ENCODE assay signal across 24 mouse cellular contexts in genomic region chr17:72132140-72132911, GRCm38 (mm10).
A peak's percentile ranks its signal among the peaks of the same experiment; 100 is the strongest.
DNase-seq lines count a peak whose midpoint lies in the region; ATAC-seq and TF ChIP-seq lines count a peak whose summit lies in the region.
"Had no signal": no experiment of that assay in that cellular context is flagged by ENCODE, and none has a peak within 500 bp of the region (broad histone marks: within the 10 kb centered on the region; RNA-seq: fewer than 3 reads in every experiment).

No protein-coding gene starts in this region.

- H3K27me3 ChIP-seq in embryonic facial prominence, embryonic 14.5 days (replicated peaks; ENCODE audit: control insufficient read depth, insufficient read depth, low read length) = no peaks in the 10 kb centered on the region
- no peaks in the 10 kb centered on the region for H3K27me3 ChIP-seq in embryonic facial prominence, embryonic 10.5 days (replicated peaks; ENCODE audit: low read depth, poor library complexity, severe bottlenecking)
- H3K27me3 ChIP-seq in midbrain, postnatal 0 days (ENCODE audit: insufficient read depth, low read length) = no peaks in the 10 kb centered on the region
- H3K27me3 ChIP-seq in midbrain, embryonic 16.5 days (ENCODE audit: control insufficient read depth, insufficient read depth, low read depth, low read length) = no peaks in the 10 kb centered on the region
- H3K27me3 ChIP-seq: embryonic facial prominence, embryonic 13.5 days; hindbrain, embryonic 13.5 days; liver, embryonic 15.5 days; midbrain, embryonic 15.5 days had no signal

- no peak overlapping the region for H3K4me3 ChIP-seq in embryonic facial prominence, embryonic 14.5 days (ENCODE audit: low read depth, low read length)
- no peak overlapping the region for H3K4me3 ChIP-seq in embryonic facial prominence, embryonic 10.5 days
- no peak overlapping the region for H3K4me3 ChIP-seq in midbrain, postnatal 0 days (ENCODE audit: low read depth, low read length)
- no peak overlapping the region for H3K4me3 ChIP-seq in midbrain, embryonic 16.5 days (ENCODE audit: low read depth, low read length)
- H3K4me3 ChIP-seq: embryonic facial prominence, embryonic 13.5 days; hindbrain, embryonic 13.5 days; liver, embryonic 15.5 days; midbrain, embryonic 15.5 days had no signal

- no peaks in the 10 kb centered on the region for H3K9me3 ChIP-seq in embryonic facial prominence, embryonic 14.5 days (ENCODE audit: control insufficient read depth, low read length)
- H3K9me3 ChIP-seq in embryonic facial prominence, embryonic 10.5 days = 0 out of 2 replicates have a peak, but pooled peaks cover 4% of the 10 kb centered on the region
- H3K9me3 ChIP-seq in midbrain, postnatal 0 days (ENCODE audit: low read length) = no peaks in the 10 kb centered on the region
- no peaks in the 10 kb centered on the region for H3K9me3 ChIP-seq in midbrain, embryonic 16.5 days (replicated peaks; ENCODE audit: control insufficient read depth, low read length, poor library complexity, severe bottlenecking)
- H3K9me3 ChIP-seq: embryonic facial prominence, embryonic 13.5 days; hindbrain, embryonic 13.5 days; liver, embryonic 15.5 days; midbrain, embryonic 15.5 days had no signal

- no peaks in the 10 kb centered on the region for H3K36me3 ChIP-seq in embryonic facial prominence, embryonic 14.5 days (ENCODE audit: control insufficient read depth, insufficient read depth, low read length)
- no peaks in the 10 kb centered on the region for H3K36me3 ChIP-seq in embryonic facial prominence, embryonic 10.5 days (replicated peaks)
- no peaks in the 10 kb centered on the region for H3K36me3 ChIP-seq in midbrain, postnatal 0 days (ENCODE audit: insufficient read depth, low read length)
- H3K36me3 ChIP-seq in midbrain, embryonic 16.5 days (ENCODE audit: control insufficient read depth, insufficient read depth, low read length) = no peaks in the 10 kb centered on the region
- H3K36me3 ChIP-seq: embryonic facial prominence, embryonic 13.5 days; hindbrain, embryonic 13.5 days; liver, embryonic 15.5 days; midbrain, embryonic 15.5 days had no signal

- H3K4me1 ChIP-seq in embryonic facial prominence, embryonic 14.5 days (ENCODE audit: control insufficient read depth, insufficient read depth, low read length) = no peaks in the 10 kb centered on the region
- H3K4me1 ChIP-seq in embryonic facial prominence, embryonic 10.5 days = no peaks in the 10 kb centered on the region
- no peaks in the 10 kb centered on the region for H3K4me1 ChIP-seq in midbrain, postnatal 0 days (ENCODE audit: insufficient read depth, low read length)
- H3K4me1 ChIP-seq in midbrain, embryonic 16.5 days (ENCODE audit: control insufficient read depth, insufficient read depth, low read length) = no peaks in the 10 kb centered on the region
- H3K4me1 ChIP-seq: embryonic facial prominence, embryonic 13.5 days; hindbrain, embryonic 13.5 days; liver, embryonic 15.5 days; midbrain, embryonic 15.5 days had no signal

- H3K27ac ChIP-seq in embryonic facial prominence, embryonic 14.5 days (replicated peaks; ENCODE audit: low read depth, low read length) = no peak overlapping the region
- H3K27ac ChIP-seq in embryonic facial prominence, embryonic 10.5 days (replicated peaks) = no peak overlapping the region
- no peak overlapping the region for H3K27ac ChIP-seq in midbrain, postnatal 0 days (ENCODE audit: low read depth, low read length)
- no peak overlapping the region for H3K27ac ChIP-seq in midbrain, embryonic 16.5 days (ENCODE audit: low read length)
- H3K27ac ChIP-seq: embryonic facial prominence, embryonic 13.5 days; hindbrain, embryonic 13.5 days; liver, embryonic 15.5 days; midbrain, embryonic 15.5 days; stomach, postnatal 0 days had no signal

- WGBS in embryonic facial prominence, embryonic 14.5 days = 65% methylated on average over 8 of the region's 8 CpGs
- WGBS in embryonic facial prominence, embryonic 10.5 days = 84% methylated on average over 8 of the region's 8 CpGs
- WGBS in midbrain, postnatal 0 days = 78% methylated on average over 8 of the region's 8 CpGs
- 74% methylated on average over 8 of the region's 8 CpGs for WGBS in midbrain, embryonic 16.5 days

- peak; percentile 27 for DNase-seq in embryonic facial prominence, embryonic 14.5 days (ENCODE audit: low spot score)
- DNase-seq in embryonic facial prominence, embryonic 10.5 days (ENCODE audit: low spot score) = no peak
- peak; percentile 93 for DNase-seq in kidney, adult 9 months
- peak; percentile 68 for DNase-seq in kidney, postnatal 14 days
- no peak for DNase-seq in urinary bladder, adult 2 months (ENCODE audit: low spot score)
- DNase-seq in midbrain, postnatal 0 days (ENCODE audit: low spot score) = no peak
- DNase-seq: adrenal gland, adult 8-10 months; cerebellum, adult 18-20 months; cerebellum, postnatal 25 days; forebrain, postnatal 0 days; gastrocnemius, postnatal 14 days; heart, adult 11 months; heart, postnatal 36 days; lung, postnatal 4 days; thymus, adult 2 months; thymus, postnatal 4 days had no signal

- ATAC-seq in embryonic facial prominence, embryonic 14.5 days (ENCODE audit: low read depth) = no peak
- no peak for ATAC-seq in midbrain, postnatal 0 days (ENCODE audit: low FRiP score)
- no peak for ATAC-seq in megakaryocyte, adult 5-6 weeks (ENCODE audit: poor library complexity, severe bottlenecking)
- no peak for ATAC-seq in midbrain, embryonic 16.5 days
- ATAC-seq: activated CD4-positive, CD25-positive, alpha-beta regulatory T cell, adult 4 months; forebrain, postnatal 0 days; midbrain, embryonic 15.5 days had no signal

- no peak overlapping the region for H3K4me2 ChIP-seq in embryonic facial prominence, embryonic 14.5 days (ENCODE audit: low read depth, low read length)
- H3K4me2 ChIP-seq in midbrain, postnatal 0 days (ENCODE audit: low read depth, low read length, poor library complexity, severe bottlenecking) = no peak overlapping the region
- no peak overlapping the region for H3K4me2 ChIP-seq in midbrain, embryonic 16.5 days (ENCODE audit: low read length)
- H3K4me2 ChIP-seq: embryonic facial prominence, embryonic 13.5 days; hindbrain, embryonic 13.5 days; liver, embryonic 15.5 days; midbrain, embryonic 15.5 days had no signal

- no peak overlapping the region for H3K9ac ChIP-seq in embryonic facial prominence, embryonic 14.5 days (ENCODE audit: low read depth, low read length)
- no peak overlapping the region for H3K9ac ChIP-seq in midbrain, postnatal 0 days (replicated peaks; ENCODE audit: low read length, poor library complexity, severe bottlenecking)
- no peak overlapping the region for H3K9ac ChIP-seq in midbrain, embryonic 16.5 days (ENCODE audit: low read depth, low read length)
- H3K9ac ChIP-seq: embryonic facial prominence, embryonic 13.5 days; forebrain, postnatal 0 days; hindbrain, embryonic 13.5 days; liver, embryonic 15.5 days; midbrain, embryonic 15.5 days had no signal

- no peak for TF ChIP-seq CTCF in midbrain, postnatal 0 days (IDR thresholded peaks at IDR 0.05)

Comparison
In these comparisons a context has a peak if more than half of its experiments do, and no peak if none do; other contexts are left out.
1. DNase-seq: peak in embryonic facial prominence, embryonic 14.5 days (single experiment), kidney, adult 9 months (single experiment) and kidney, postnatal 14 days (single experiment); none in embryonic facial prominence, embryonic 10.5 days (single experiment), urinary bladder, adult 2 months (single experiment) and midbrain, postnatal 0 days (single experiment).